Mouse (Mus musculus) sigmoid colon, adult 10 weeks (tissue): ENCODE measurements around the gene Obox7. TPM values are rescaled to one million over a fixed set of nuclear protein-coding genes. Genes with fewer than 3 reads are reported as not detected.

ENCODE experiments used
- polyA plus RNA-seq: library from polyadenylated mRNA; stranded (reverse); fragments of 350-450 nt; fragmentation: Illumina TruSeq; extraction: RNeasy Lipid Tissue Mini Kit (QIAGEN cat#74804); gene quantifications from one replicate; pipeline ENCODE4 v1.2.3, GENCODE M21; 2014; ENCODE audit warnings: low read depth, low replicate concordance

Gene Obox7
- not detected for polyA plus RNA-seq

DNA sequence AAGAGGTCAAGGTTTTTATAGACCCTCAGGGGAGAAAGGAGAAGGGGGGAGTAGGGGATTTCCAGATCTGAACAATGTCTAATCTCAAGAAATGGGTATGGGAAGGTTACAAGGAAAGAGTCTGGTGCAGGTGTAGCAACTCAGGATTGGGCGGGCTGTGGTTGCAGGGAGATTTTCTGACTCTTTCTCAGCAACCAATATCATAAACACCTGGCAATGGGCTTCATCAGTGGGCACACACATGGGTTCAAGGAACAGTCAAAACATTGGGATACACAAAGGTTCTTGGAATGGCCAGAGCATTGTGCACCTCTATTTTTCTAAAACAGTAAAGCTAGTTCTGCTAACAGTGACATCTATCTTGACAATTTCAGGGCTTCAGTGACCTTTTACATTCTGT, at the start of gene Obox7:
Gene Obox7, plus strand, starts transcription at position 301 of the 400 bp plus-strand sequence.

Other genes starting within 250 kb of the Obox7 start
- gene Sult2a8, start 212.7 kb upstream of the Obox7 start, polyA plus RNA-seq = not detected
- not detected for gene Sult2a7, start 165.3 kb upstream of the Obox7 start, polyA plus RNA-seq
- gene Vmn1r90, start 96.0 kb upstream of the Obox7 start, polyA plus RNA-seq = 0.16 TPM